Mouse (Mus musculus): ENCODE measurements at regions not wholly inside any gene's neighbourhood (a gene's known extent, or its start where the extent isn't known, plus 50 kb on each side); places are given as distances from the start of the nearest gene placed in this dataset.

DNA sequence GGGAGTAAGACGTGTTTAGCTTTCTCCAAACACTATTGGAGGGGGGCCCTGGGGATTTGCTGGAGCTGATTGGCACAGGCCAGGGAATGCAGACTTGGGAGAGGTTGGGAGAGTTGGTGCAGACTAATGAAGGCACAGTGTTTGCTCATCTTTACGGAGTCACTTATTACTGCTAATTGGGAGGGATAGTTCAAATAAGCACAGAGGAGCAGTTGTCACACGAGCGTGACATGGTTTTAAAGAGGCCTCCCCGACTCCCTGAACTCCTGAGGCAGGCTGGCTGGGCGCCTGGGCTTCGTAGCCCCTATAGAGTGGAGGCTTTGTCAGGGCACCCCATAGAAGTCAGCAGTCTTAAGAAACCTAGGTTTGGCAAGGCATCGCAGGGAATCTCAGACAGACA is 145.0 kb upstream of the Kiz start:
- no peak overlapping the region for H3K9ac ChIP-seq (ENCODE audit: low read depth, low read length)
- no peaks in the 10 kb centered on the region for H3K4me1 ChIP-seq (replicated peaks; ENCODE audit: control insufficient read depth, insufficient read depth, low read length)
- 63% methylated on average over 8 of the region's 8 CpGs for WGBS
- H3K4me2 ChIP-seq (replicated peaks; ENCODE audit: low read depth) = no peak overlapping the region
- no peaks in the 10 kb centered on the region for H3K36me3 ChIP-seq (ENCODE audit: control insufficient read depth, insufficient read depth)
- no peak overlapping the region for H3K27ac ChIP-seq (ENCODE audit: low read depth, low read length)
- no peak overlapping the region for H3K4me3 ChIP-seq (ENCODE audit: low read depth, low read length)
- no peak for TF ChIP-seq CTCF (IDR thresholded peaks at IDR 0.05; ENCODE audit: low read depth)
- ATAC-seq = no peak
- H3K27me3 ChIP-seq (replicated peaks; ENCODE audit: control insufficient read depth, insufficient read depth, low read length) = no peaks in the 10 kb centered on the region
- no peaks in the 10 kb centered on the region for H3K9me3 ChIP-seq (ENCODE audit: control insufficient read depth)

DNA sequence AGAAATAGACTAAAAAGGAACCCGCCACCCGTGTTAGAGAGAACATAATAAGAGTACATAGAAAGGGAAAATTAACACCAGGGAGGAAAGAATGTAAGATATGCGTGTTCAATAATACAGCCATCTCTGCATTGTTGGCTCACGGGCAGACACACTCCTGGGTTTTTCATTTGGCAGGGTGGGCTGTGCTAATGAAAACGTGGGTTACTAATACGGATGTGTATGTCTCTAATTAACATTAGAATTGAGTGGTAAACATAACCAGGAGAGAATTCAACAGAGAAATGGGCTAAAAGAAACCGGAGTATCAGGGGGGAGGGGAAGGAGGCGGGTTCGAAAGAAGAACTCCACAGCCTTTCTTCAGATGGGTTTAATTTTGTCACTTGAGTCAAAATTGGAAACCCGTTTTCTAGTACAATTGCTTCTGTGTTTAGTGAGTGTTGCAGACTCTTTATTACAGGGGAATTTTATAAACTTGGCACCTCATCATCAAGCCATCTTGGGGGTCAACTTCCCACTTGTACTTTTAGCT is 134.4 kb upstream of the Kiz start:
- TF ChIP-seq CTCF (IDR thresholded peaks at IDR 0.05; ENCODE audit: low read depth) = no peak
- no peak overlapping the region for H3K4me3 ChIP-seq (ENCODE audit: low read depth, low read length)

DNA sequence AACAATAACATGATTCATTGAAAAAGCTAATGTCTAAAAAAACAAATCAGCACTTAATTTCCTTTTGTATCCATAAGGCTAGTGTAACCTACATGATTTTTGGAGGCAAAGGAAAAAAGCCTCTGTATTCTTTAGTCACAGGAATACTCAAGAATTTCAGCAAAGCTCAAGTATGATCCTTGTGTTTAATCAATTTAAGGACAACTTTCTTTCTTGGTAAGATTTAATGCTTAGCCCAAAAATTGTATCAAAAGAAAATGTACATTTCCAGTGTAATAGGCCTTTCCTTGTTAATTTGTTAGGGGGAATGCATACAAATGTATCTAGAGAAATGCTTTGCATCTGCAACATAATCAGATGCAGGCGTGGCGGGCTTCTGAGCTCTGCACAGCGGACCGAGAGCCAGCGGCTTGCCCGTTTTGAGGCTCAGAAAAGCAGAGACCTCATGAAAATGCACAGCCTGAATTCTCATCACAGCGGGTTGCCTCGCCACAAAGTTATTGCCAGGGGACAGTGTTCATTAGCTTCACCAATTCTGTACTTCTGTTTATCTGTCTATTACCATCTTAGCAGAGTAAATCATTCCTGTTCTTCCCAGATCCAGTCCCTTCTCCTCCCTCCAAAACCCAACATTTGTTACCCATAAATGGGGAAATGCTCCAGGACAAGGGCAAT is 133.2 kb upstream of the Kiz start:
- H3K4me3 ChIP-seq (ENCODE audit: low read depth, low read length) = no peak overlapping the region
- no peak for ATAC-seq
- no peak for TF ChIP-seq CTCF (IDR thresholded peaks at IDR 0.05; ENCODE audit: low read depth)
- no peak overlapping the region for H3K4me2 ChIP-seq (replicated peaks; ENCODE audit: low read depth)
- H3K36me3 ChIP-seq (ENCODE audit: control insufficient read depth, insufficient read depth) = no peaks in the 10 kb centered on the region
- 70% methylated on average over 8 of the region's 8 CpGs for WGBS
- no peaks in the 10 kb centered on the region for H3K9me3 ChIP-seq (ENCODE audit: control insufficient read depth)
- H3K9ac ChIP-seq (ENCODE audit: low read depth, low read length) = no peak overlapping the region
- H3K27ac ChIP-seq (ENCODE audit: low read depth, low read length) = no peak overlapping the region
- H3K27me3 ChIP-seq (replicated peaks; ENCODE audit: control insufficient read depth, insufficient read depth, low read length) = no peaks in the 10 kb centered on the region
- H3K4me1 ChIP-seq (replicated peaks; ENCODE audit: control insufficient read depth, insufficient read depth, low read length) = no peaks in the 10 kb centered on the region

More for the DNA sequence above, 134.4 kb upstream of the Kiz start:
- no peak for ATAC-seq
- H3K27me3 ChIP-seq (replicated peaks; ENCODE audit: control insufficient read depth, insufficient read depth, low read length) = no peaks in the 10 kb centered on the region
- H3K9me3 ChIP-seq (ENCODE audit: control insufficient read depth) = no peaks in the 10 kb centered on the region
- no peak overlapping the region for H3K9ac ChIP-seq (ENCODE audit: low read depth, low read length)
- no peak overlapping the region for H3K4me2 ChIP-seq (replicated peaks; ENCODE audit: low read depth)
- WGBS = 51% methylated on average over 10 of the region's 10 CpGs
- H3K27ac ChIP-seq (ENCODE audit: low read depth, low read length) = no peak overlapping the region
- H3K4me1 ChIP-seq (replicated peaks; ENCODE audit: control insufficient read depth, insufficient read depth, low read length) = no peaks in the 10 kb centered on the region
- H3K36me3 ChIP-seq (ENCODE audit: control insufficient read depth, insufficient read depth) = no peaks in the 10 kb centered on the region

DNA sequence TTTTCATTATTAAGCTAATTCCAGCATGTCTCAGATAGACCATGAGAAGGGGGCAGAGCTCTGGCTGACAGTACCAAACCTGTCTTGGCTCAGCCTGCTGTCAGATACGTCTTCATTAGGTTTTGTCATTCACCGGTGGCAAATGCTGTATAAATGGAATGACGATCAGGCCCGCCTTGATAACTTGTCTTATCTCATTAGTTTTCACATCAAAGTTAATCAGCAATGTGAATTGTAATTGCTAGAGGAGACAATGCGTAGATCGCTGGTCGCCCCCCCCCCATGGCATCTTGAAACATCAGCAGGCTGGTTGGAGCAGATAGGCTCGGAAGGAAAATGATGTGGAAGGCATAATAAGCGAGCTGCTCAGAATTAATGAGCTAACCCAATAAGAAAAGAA is 132.5 kb upstream of the Kiz start:
- 64% methylated on average over 9 of the region's 9 CpGs for WGBS
- Histone ChIP-seq H3K9ac (ENCODE audit: low read depth, low read length) (no peak overlapping the region), H3K36me3 (ENCODE audit: control insufficient read depth, insufficient read depth) (no peaks in the 10 kb centered on the region), H3K27ac (ENCODE audit: low read depth, low read length) (no peak overlapping the region), H3K4me1 (replicated peaks; ENCODE audit: control insufficient read depth, insufficient read depth, low read length) (no peaks in the 10 kb centered on the region), H3K27me3 (replicated peaks; ENCODE audit: control insufficient read depth, insufficient read depth, low read length) (no peaks in the 10 kb centered on the region), H3K9me3 (ENCODE audit: control insufficient read depth) (no peaks in the 10 kb centered on the region), H3K4me2 (replicated peaks; ENCODE audit: low read depth) (no peak overlapping the region), H3K4me3 (ENCODE audit: low read depth, low read length) (no peak overlapping the region)
- no peak for ATAC-seq
- TF ChIP-seq CTCF (IDR thresholded peaks at IDR 0.05; ENCODE audit: low read depth) = no peak

DNA sequence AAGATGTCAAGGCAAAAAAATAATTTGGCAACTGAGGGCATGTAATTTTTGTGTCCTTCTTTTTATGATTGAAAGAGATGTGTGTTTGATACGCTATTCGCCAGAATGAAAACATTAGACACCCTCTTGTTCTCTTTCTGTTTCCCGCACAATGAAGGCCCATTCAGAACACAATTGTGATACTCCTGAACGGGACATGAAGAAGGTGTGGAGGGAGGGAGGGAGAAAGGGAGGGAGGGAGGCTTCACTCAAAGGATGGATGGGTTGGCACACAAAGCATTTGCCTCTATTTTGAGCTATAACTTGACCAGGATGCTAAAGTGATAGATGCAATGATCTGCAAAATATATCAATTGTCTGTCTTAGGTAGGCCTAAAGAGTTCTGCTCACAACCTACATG is 132.0 kb upstream of the Kiz start:
- WGBS = 90% methylated on average over 4 of the region's 4 CpGs
- Histone ChIP-seq H3K9ac (ENCODE audit: low read depth, low read length) (no peak overlapping the region), H3K27me3 (replicated peaks; ENCODE audit: control insufficient read depth, insufficient read depth, low read length) (no peaks in the 10 kb centered on the region), H3K4me1 (replicated peaks; ENCODE audit: control insufficient read depth, insufficient read depth, low read length) (no peaks in the 10 kb centered on the region), H3K27ac (ENCODE audit: low read depth, low read length) (no peak overlapping the region), H3K9me3 (ENCODE audit: control insufficient read depth) (no peaks in the 10 kb centered on the region), H3K4me2 (replicated peaks; ENCODE audit: low read depth) (no peak overlapping the region), H3K36me3 (ENCODE audit: control insufficient read depth, insufficient read depth) (no peaks in the 10 kb centered on the region), H3K4me3 (ENCODE audit: low read depth, low read length) (no peak overlapping the region)
- ATAC-seq = no peak
- no peak for TF ChIP-seq CTCF (IDR thresholded peaks at IDR 0.05; ENCODE audit: low read depth)

DNA sequence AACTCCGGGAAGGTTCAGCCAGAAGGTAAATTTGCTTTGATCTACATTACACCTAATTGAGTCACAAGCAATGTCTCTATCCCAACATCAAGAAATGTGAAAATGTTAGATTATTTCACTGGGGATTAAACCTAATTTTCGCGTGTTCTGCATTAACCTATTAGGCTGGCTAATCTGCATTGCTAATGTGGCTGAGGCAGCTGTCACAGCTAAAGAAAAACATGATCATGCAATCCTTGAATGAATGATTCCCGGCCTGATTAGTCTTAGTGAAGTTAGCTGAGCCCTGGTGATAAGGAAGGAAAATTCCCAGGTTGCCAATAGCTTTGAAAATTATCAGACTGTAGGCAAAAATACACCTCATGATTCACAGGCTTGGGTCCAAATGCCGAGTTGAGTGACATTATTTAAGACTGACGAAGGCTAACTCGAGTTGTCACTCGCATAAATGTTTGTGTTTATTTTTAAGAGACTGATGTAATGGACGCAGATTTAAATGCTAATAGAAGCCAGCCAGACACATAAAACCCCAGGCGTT is 131.5 kb upstream of the Kiz start:
- no peak for TF ChIP-seq CTCF (IDR thresholded peaks at IDR 0.05; ENCODE audit: low read depth)
- no peak for ATAC-seq

More for the DNA sequence above, 131.5 kb upstream of the Kiz start:
- no peak overlapping the region for H3K4me3 ChIP-seq (ENCODE audit: low read depth, low read length)
- WGBS = 58% methylated on average over 10 of the region's 10 CpGs
- no peaks in the 10 kb centered on the region for H3K4me1 ChIP-seq (replicated peaks; ENCODE audit: control insufficient read depth, insufficient read depth, low read length)
- no peak overlapping the region for H3K4me2 ChIP-seq (replicated peaks; ENCODE audit: low read depth)
- no peak overlapping the region for H3K27ac ChIP-seq (ENCODE audit: low read depth, low read length)
- H3K27me3 ChIP-seq (replicated peaks; ENCODE audit: control insufficient read depth, insufficient read depth, low read length) = no peaks in the 10 kb centered on the region
- H3K9ac ChIP-seq (ENCODE audit: low read depth, low read length) = no peak overlapping the region
- H3K9me3 ChIP-seq (ENCODE audit: control insufficient read depth) = no peaks in the 10 kb centered on the region
- no peaks in the 10 kb centered on the region for H3K36me3 ChIP-seq (ENCODE audit: control insufficient read depth, insufficient read depth)

All from intestine, postnatal 0 days (tissue).